Mouse (Mus musculus): ENCODE results near the gene Thap3.

Gene Thap3

DNA sequence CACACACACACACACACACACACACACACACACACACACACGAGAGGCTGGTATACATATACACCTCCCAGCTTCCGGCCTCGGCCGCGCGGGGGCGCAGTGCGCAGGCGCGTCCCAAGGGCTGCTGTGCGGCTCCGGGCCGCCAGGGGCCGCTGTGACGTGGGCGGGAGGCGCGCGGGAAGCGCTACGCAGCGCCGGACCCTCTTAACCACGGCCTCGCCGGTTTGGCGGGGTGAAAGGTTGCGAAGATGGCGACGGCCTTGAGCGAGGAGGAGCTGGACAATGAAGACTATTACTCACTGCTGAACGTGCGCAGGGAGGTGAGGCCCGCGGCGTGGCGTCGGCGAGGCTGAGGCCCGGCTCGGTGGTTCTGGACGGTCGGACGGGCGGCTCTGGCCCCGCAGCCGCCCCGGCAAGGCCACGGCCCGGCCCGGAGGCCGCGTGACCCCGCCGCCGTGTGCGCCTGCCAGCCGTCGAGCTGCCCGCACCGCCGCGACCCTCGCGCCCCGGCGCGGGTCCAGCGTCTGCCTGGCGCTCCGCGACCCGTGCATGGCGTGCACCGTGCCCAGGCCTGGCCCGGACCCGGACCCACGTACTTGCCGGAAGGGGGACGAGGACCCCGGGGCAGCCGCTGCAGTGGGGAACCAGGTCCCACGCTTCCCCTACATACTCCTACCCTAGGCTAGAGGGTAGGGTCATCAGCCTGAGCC, 55.1 kb downstream of the Thap3 start, which contains the start of gene Dnajc11:
Dnajc11 (plus strand) TSS at position 187 of the 710 bp plus-strand sequence.
- DNase-seq (ENCODE audit: low read depth, low spot score), result peak; percentile 90

Measured in skeletal muscle tissue, adult 2 months (tissue).